Mouse (Mus musculus): ENCODE results near the gene Flvcr1.

DNA sequence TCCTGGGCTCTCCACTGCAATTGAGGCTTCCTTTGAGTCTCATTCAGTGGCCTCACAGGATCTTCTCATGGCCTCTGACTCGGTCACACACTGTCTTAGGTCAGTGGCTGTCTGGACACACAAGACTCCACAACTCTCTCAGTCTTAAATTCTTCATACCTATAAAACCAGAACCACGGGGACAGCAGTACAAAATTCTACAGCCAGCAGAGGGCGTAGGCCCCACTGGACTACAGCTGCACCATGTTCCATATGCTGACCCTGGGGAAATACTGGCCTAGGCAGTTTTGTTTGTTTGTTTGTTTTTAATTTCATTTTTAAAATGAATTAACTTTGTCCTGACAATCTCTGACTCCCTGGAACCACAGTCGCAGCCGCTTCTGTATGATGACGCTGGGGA is 23.8 kb downstream of the Flvcr1 start:
- TF ChIP-seq GATA1 (IDR thresholded peaks at IDR 0.05; ENCODE audit: borderline replicate concordance, low read length) = no peak
- no peak for TF ChIP-seq FLI1 (IDR thresholded peaks at IDR 0.05; ENCODE audit: low read length)
